Mouse (Mus musculus) liver, postnatal 0 days (tissue): ENCODE data around the gene Tpst1. TPM values are rescaled to one million over a fixed set of nuclear protein-coding genes. Genes with fewer than 3 reads are reported as not detected.

Source experiments
- ATAC-seq: fragments of 200-750 bp; cut with Nextera tagmentation; 2 replicates; pipeline ENCODE4 v1.8.0; 2017; ENCODE audit warnings: mild to moderate bottlenecking, moderate library complexity
- DNase-seq: peaks from one replicate; pipeline ENCODE4 v3.0.0-alpha.2; 2016
- H3K27ac ChIP-seq: fragments of 300-500 bp; sonication (generic); 2 replicates; pipeline ENCODE4 v1.5.1; 2014; ENCODE audit warnings: antibody characterized with exemption, moderate library complexity, mild to moderate bottlenecking, low read depth
- H3K27me3 ChIP-seq: fragments of 300-500 bp; sonication (generic); 2 replicates; pipeline ENCODE4 v1.6.1; 2014; ENCODE audit warnings: low read length, control low read depth, mixed read lengths; ENCODE audit not compliant: insufficient read depth
- H3K36me3 ChIP-seq: fragments of 300-500 bp; sonication (generic); replicated peaks from 2 replicates; pipeline ENCODE4 v1.6.1; 2014; ENCODE audit warnings: mild to moderate bottlenecking, control low read depth, low read length, moderate library complexity, mixed read lengths; ENCODE audit not compliant: insufficient read depth
- H3K4me1 ChIP-seq: fragments of 300-500 bp; sonication (generic); 2 replicates; pipeline ENCODE4 v1.6.1; 2014; ENCODE audit warnings: antibody characterized with exemption, mild to moderate bottlenecking, control low read depth; ENCODE audit not compliant: insufficient read depth
- H3K4me2 ChIP-seq: fragments of 300-500 bp; sonication (generic); 2 replicates; pipeline ENCODE4 v1.6.1; 2014; ENCODE audit warnings: low read depth, mild to moderate bottlenecking, low read length, moderate library complexity, mixed read lengths
- H3K4me3 ChIP-seq: fragments of 300-500 bp; sonication (generic); 2 replicates; pipeline ENCODE4 v1.5.1; 2014; ENCODE audit warnings: low read depth, low read length
- H3K9ac ChIP-seq: fragments of 300-500 bp; sonication (generic); replicated peaks from 2 replicates; pipeline ENCODE4 v1.6.1; 2014; ENCODE audit warnings: mild to moderate bottlenecking, moderate library complexity
- H3K9me3 ChIP-seq: fragments of 300-500 bp; sonication (generic); 2 replicates; pipeline ENCODE4 v1.6.1; 2016; ENCODE audit warnings: mild to moderate bottlenecking, control low read depth, low read length, mixed read lengths
- CTCF ChIP-seq: sonication (generic); IDR thresholded peaks from 2 replicates; pipeline ENCODE4 v1.5.1; 2016; ENCODE audit warnings: antibody characterized with exemption, low read depth
- EP300 ChIP-seq: IDR thresholded peaks from 2 replicates; pipeline ENCODE4 v1.6.1; 2016; ENCODE audit warnings: antibody characterized with exemption, low read depth, mild to moderate bottlenecking
- WGBS: fragments of 180-500 bp; shearing (Covaris S2); extraction: QIAGEN DNeasy Blood & Tissue Kit; methylation state at CpG from one replicate; pipeline ENCODE4 v1.1.7; 2014; ENCODE audit not compliant: insufficient replicate concordance; 5-methylcytosine and 5-hydroxymethylcytosine counted together
- polyA plus RNA-seq: library from polyadenylated mRNA; unstranded; fragments of >200 nt; fragmentation: Nextera tagmentation; extraction: Ambion mirVana; gene quantifications from 2 replicates; pipeline ENCODE4 v1.2.1, GENCODE M21; 2015

Gene Tpst1
- polyA plus RNA-seq, 1 experiment from 2014 or later = 23.8 TPM

DNA sequence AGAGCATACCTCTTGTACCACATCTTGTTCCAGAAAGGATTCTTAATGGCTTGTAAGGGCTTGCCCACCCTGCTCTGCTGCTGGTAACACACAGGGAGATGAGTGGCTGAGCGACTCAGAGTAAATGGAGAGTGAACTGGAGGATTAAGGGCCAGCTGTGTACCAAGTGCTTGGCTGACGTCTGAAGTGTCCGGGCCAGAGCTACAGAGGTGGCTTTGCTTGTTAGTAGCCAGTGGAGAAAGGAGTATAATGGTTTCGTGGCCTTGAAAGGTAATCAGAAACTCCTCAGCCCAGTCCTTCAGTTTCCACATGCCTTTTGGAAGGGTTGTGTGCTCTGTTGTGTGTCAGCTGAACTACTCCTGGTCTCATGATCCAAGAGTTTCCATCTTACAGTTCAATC is 104.7 kb downstream of the Tpst1 start:
- 85% methylated on average over 4 of the region's 4 CpGs for WGBS
- H3K9me3 ChIP-seq = no peaks in the 10 kb centered on the region
- no peaks in the 10 kb centered on the region for H3K27me3 ChIP-seq
- H3K9ac ChIP-seq = no peak overlapping the region
- DNase-seq (no peak), ATAC-seq (no peak)
- H3K4me3 ChIP-seq = no peak overlapping the region
- H3K4me1 ChIP-seq = peaks cover 26% of the 10 kb centered on the region
- no peak overlapping the region for H3K4me2 ChIP-seq
- H3K36me3 ChIP-seq = no peaks in the 10 kb centered on the region; the same call in 1 of the 2 replicates
- no peak overlapping the region for H3K27ac ChIP-seq
- no peak for TF ChIP-seq EP300
- TF ChIP-seq CTCF = no peak

DNA sequence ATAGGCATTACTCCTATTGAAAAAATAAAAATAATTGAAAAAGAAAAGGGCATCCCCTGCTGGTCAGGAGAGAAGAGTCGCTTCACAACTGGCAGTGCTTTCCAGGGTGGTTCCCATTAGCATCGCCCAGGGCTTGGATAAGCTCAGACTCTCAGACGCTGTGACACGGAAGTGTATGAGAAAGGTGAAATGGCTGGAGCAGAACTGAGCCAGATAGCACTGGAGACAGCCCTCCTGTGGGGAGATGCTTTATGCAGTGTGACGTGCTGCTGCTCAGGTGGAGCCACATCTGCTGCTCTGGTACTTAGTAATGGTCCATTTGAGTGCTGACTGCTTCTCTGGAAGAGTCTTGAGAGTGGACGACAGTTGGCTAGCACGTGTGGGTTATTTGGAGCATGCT is 107.2 kb downstream of the Tpst1 start:
- H3K27ac ChIP-seq = no peak overlapping the region
- 76% methylated on average over 7 of the region's 7 CpGs for WGBS
- ATAC-seq = no peak
- H3K9me3 ChIP-seq = no peaks in the 10 kb centered on the region
- no peak overlapping the region for H3K4me2 ChIP-seq
- H3K36me3 ChIP-seq = no peaks in the 10 kb centered on the region; the same call in 1 of the 2 replicates
- H3K4me1 ChIP-seq = peaks cover 14% of the 10 kb centered on the region
- H3K27me3 ChIP-seq = no peaks in the 10 kb centered on the region
- H3K9ac ChIP-seq = no peak overlapping the region
- no peak overlapping the region for H3K4me3 ChIP-seq
- DNase-seq = no peak
- no peak for TF ChIP-seq EP300
- TF ChIP-seq CTCF = peak; percentile 41

DNA sequence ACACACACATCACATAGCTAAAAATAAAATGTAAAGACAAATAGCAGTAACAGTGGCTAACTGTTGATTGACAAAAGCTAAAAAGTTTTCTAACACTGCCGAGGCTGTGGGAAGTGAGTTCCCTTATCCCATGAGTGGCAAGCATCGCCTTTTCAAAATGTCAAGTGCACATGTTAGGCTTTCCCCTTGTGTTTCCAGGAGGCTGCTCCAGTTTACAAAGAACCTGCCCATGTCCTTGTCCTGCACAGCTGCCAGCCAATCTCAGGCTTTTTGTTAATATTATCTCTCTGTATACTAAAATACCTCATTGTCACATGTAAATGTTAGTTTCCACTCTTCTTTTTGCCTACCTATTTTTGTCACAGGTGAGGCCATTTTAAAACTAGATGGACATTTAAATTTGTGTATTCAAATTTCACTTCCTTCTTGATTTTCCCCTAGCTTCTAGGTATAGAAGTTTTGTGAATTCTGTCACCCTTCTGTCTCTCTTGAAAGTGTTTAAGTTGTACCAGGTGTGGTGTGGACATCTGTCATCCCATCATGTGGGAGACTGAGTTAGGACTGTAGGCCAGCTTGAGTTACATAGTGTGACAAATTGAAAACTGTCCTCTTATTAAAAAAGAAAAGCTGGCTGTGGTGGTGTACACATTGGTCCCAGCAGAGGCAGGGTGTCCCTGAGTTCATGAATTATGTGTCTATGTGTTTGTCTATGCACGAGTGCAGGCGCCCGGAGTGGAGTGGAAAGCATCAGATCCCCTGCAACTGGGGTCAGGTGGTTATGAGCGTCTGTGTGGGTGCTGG is 108.8 kb downstream of the Tpst1 start:
- Histone ChIP-seq H3K4me3 (no peak overlapping the region), H3K4me1 (peaks cover 23% of the 10 kb centered on the region), H3K36me3 (no peaks in the 10 kb centered on the region; the same call in 1 of the 2 replicates), H3K4me2 (no peak overlapping the region), H3K27ac (no peak overlapping the region), H3K9ac (no peak overlapping the region), H3K9me3 (no peaks in the 10 kb centered on the region), H3K27me3 (no peaks in the 10 kb centered on the region)
- WGBS = 80% methylated on average over 6 of the region's 6 CpGs
- ATAC-seq (no peak), DNase-seq (no peak)
- TF ChIP-seq CTCF (no peak), EP300 (no peak)

DNA sequence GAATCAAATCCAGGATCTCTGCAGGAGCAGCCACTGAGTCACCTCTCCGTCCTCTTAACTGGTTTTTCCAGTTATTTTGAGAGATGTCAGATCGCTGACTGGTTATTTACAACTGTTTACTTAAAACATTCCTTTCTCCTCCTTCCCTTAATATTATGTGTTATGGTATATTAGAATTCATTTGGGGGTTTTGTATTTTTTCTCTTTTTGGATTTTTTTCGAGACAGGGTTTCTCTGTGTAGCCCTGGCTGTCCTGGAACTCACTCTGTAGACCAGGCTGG is 109.4 kb downstream of the Tpst1 start:
- ATAC-seq (no peak), DNase-seq (no peak)
- no peak overlapping the region for H3K9ac ChIP-seq
- no peak for TF ChIP-seq CTCF
- no peak for TF ChIP-seq EP300
- no peaks in the 10 kb centered on the region for H3K9me3 ChIP-seq
- no peak overlapping the region for H3K4me2 ChIP-seq
- WGBS = 77% methylated on average over 3 of the region's 3 CpGs
- H3K27ac ChIP-seq = no peak overlapping the region
- no peak overlapping the region for H3K4me3 ChIP-seq
- peaks cover 3% of the 10 kb centered on the region; the same call in 1 of the 2 replicates for H3K36me3 ChIP-seq
- peaks cover 25% of the 10 kb centered on the region for H3K4me1 ChIP-seq
- H3K27me3 ChIP-seq = no peaks in the 10 kb centered on the region

DNA sequence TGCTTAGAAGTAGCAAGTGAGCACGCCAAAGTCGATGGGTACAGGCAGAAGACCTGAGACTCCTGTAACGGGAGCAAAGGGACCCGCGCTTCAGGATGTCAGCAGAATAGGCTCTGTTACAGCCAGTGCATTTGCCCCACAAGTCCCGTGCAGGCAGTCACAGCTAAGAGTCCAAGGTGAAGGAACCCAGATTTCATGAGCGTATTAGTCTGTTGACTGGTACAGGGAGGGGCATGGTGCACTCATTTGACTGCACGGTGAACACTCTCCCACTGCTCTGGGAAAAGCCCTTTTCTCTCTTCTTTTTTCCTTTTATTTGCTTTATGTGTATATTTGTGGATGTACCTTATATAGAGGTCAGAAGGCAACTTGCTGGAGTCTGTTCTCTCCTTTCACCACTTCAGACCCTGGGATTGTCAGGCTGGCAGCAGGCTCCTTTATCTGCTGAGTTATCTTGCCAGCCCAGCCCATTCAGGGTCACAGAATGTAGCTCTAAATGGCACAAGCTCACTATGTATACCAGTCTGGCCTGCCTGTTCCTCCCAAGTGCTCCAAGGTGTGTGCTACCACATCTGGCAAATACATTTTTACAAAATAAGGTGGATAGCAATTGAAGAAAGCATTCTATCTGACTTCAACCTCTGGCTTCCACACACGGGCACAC is 111.2 kb downstream of the Tpst1 start:
- Histone ChIP-seq H3K27me3 (no peaks in the 10 kb centered on the region), H3K36me3 (peaks cover 7% of the 10 kb centered on the region), H3K27ac (peak overlapping the region; percentile 39; the same call in 1 of the 2 replicates), H3K4me2 (no peak overlapping the region), H3K9ac (no peak overlapping the region), H3K9me3 (no peaks in the 10 kb centered on the region), H3K4me1 (peaks cover 22% of the 10 kb centered on the region), H3K4me3 (no peak overlapping the region)
- TF ChIP-seq EP300 = no peak
- TF ChIP-seq CTCF = no peak
- ATAC-seq (peak; percentile 67), DNase-seq (no peak)
- WGBS = 70% methylated on average over 9 of the region's 9 CpGs

DNA sequence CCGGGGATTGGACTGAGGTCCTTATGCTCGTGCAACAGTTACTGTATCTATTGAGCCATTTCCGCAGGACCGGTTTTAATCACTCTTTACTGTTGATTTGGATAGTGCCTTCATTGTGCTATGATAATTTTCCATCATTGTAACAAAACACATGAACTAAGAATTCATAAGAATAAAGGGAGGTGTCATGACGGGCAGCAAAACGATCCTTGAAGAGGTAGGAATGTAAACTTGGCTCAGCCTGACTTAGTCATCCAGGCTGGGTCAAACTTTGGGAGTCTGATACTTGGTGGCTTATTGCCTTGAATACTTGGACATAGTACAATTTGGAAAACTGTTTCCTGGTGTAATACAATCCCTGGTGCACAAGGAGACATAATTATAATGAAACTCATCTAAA is 112.2 kb downstream of the Tpst1 start:
- peaks cover 17% of the 10 kb centered on the region for H3K36me3 ChIP-seq
- no peak overlapping the region for H3K9ac ChIP-seq
- H3K4me2 ChIP-seq = no peak overlapping the region
- ATAC-seq (no peak), DNase-seq (no peak)
- no peak overlapping the region for H3K4me3 ChIP-seq
- TF ChIP-seq EP300 = no peak
- TF ChIP-seq CTCF = no peak
- H3K9me3 ChIP-seq = no peaks in the 10 kb centered on the region
- H3K4me1 ChIP-seq = peaks cover 22% of the 10 kb centered on the region
- H3K27me3 ChIP-seq = no peaks in the 10 kb centered on the region
- WGBS = 85% methylated on average over 6 of the region's 6 CpGs
- H3K27ac ChIP-seq = no peak overlapping the region

Other genes with a start within 250 kb of the Tpst1 start
- gene Sumf2, start 226.3 kb upstream of the Tpst1 start, polyA plus RNA-seq = 12.4 and 14.8 TPM in 2 replicates
- gene Chchd2, start 185.9 kb upstream of the Tpst1 start, polyA plus RNA-seq = 955 and 988 TPM in 2 replicates
- gene Zbed5, start 177.6 kb upstream of the Tpst1 start, polyA plus RNA-seq = 3.3 and 3.7 TPM in 2 replicates
- gene Phkg1, start 174.8 kb upstream of the Tpst1 start, polyA plus RNA-seq = 0.08 and 0.20 TPM in 2 replicates
- gene Nupr1l, start 164.8 kb upstream of the Tpst1 start, polyA plus RNA-seq = 1.4 TPM in 2 replicates
- 17.5 and 18.2 TPM in 2 replicates for gene Vkorc1l1, start 131.4 kb upstream of the Tpst1 start, polyA plus RNA-seq
- gene Gusb, start 70.3 kb upstream of the Tpst1 start, polyA plus RNA-seq = 26.3 and 29.3 TPM in 2 replicates
- 291 and 304 TPM in 2 replicates for gene Asl, start 44.1 kb upstream of the Tpst1 start, polyA plus RNA-seq
- gene Crcp, start 44.0 kb upstream of the Tpst1 start, polyA plus RNA-seq = 19.3 and 20.8 TPM in 2 replicates
- 3.6 and 3.9 TPM in 2 replicates for gene Kctd7, start 71.5 kb downstream of the Tpst1 start, polyA plus RNA-seq
- gene Rabgef1, start 98.5 kb downstream of the Tpst1 start, polyA plus RNA-seq = 18.5 and 19.7 TPM in 2 replicates
- gene Tmem248, start 143.8 kb downstream of the Tpst1 start, polyA plus RNA-seq = 28.1 and 30.7 TPM in 2 replicates
- gene Sbds, start 182.2 kb downstream of the Tpst1 start, polyA plus RNA-seq = 44.0 and 44.8 TPM in 2 replicates
- 8.4 and 10.9 TPM in 2 replicates for gene Tyw1, start 182.3 kb downstream of the Tpst1 start, polyA plus RNA-seq